Mouse (Mus musculus): ENCODE measurements around the gene Sec14l1. TPM values are rescaled to one million over a fixed set of nuclear protein-coding genes. Genes with fewer than 3 reads are reported as not detected.

Sec14l1 gene
- total and polyA plus RNA-seq, 3 experiments, result 42.0 to 55.9 TPM; not detected in 1

- Histone ChIP-seq H3K27me3 (ENCODE audit: control insufficient read depth in 1 of 2, insufficient read depth in 2 of 2, low read length in 2 of 2) (peaks cover 0 to 5% of the 10 kb centered on the region in 2 experiments; a peak in 1 of 4 replicates), H3K9me3 (replicated peaks; ENCODE audit: insufficient read depth, low read length) (no peaks in the 10 kb centered on the region), H3K36me3 (ENCODE audit: control insufficient read depth in 1 of 2, insufficient read depth in 2 of 2, low read length in 2 of 2) (peaks cover 0 to 9% of the 10 kb centered on the region in 2 experiments; a peak in 2 of 4 replicates)
Observed at GRCm38 (mm10) chr11:117098784-117099183, 16.2 kb upstream of the Sec14l1 start.

DNA sequence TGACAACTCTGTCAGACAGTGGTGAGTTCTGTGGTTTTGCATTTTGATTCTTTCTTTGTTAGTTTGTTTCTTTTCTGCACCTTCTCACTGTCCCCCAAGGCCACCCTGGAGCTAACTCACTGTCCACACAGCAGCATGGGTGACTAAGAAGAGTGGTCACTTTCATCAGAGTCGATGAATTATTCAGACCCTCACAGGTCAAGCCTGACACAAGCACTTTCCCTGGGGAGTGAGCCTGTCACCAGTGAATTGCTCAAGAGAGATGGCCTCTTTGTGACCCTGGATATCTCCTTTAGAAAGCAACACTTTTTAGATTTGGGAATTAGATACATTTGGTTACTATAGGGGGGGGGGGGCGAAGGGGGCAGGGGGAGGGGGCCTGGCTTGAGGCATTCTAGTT, 15.6 kb upstream of the Sec14l1 start:
- no peak overlapping the region for H3K9ac ChIP-seq (ENCODE audit: control insufficient read depth, low read depth, low read length, poor library complexity, severe bottlenecking)
- peaks cover 6 to 12% of the 10 kb centered on the region in 2 experiments for H3K4me1 ChIP-seq (ENCODE audit: control insufficient read depth in 1 of 2, insufficient read depth in 2 of 2, low read length in 2 of 2)
- H3K4me3 ChIP-seq (ENCODE audit: control insufficient read depth in 1 of 2, insufficient read depth in 1 of 2, low read depth in 2 of 2, low read length in 2 of 2), result no peak overlapping the region
- H3K27ac ChIP-seq (ENCODE audit: control insufficient read depth, low read depth, low read length), result no peak overlapping the region
- peaks cover 0 to 9% of the 10 kb centered on the region in 2 experiments; a peak in 2 of 4 replicates for H3K36me3 ChIP-seq (ENCODE audit: control insufficient read depth in 1 of 2, insufficient read depth in 2 of 2, low read length in 2 of 2)
- no peaks in the 10 kb centered on the region for H3K79me2 ChIP-seq (ENCODE audit: control insufficient read depth, insufficient read depth, low read length, poor library complexity)
- H3K9me3 ChIP-seq (replicated peaks; ENCODE audit: insufficient read depth, low read length), result no peaks in the 10 kb centered on the region
- no peak for DNase-seq (ENCODE audit: low read depth, low spot score)
- H3K27me3 ChIP-seq (ENCODE audit: control insufficient read depth in 1 of 2, insufficient read depth in 2 of 2, low read length in 2 of 2), result peaks cover 0 to 5% of the 10 kb centered on the region in 2 experiments; a peak in 1 of 4 replicates
- TF ChIP-seq ETS1 (IDR thresholded peaks at IDR 0.05; ENCODE audit: low read depth, low read length) (no peak), USF1 (IDR thresholded peaks at IDR 0.05; ENCODE audit: low read depth, low read length) (no peak), NELFE (IDR thresholded peaks at IDR 0.05; ENCODE audit: low read depth, low read length) (no peak), CHD1 (IDR thresholded peaks at IDR 0.05; ENCODE audit: low read depth, low read length) (no peak), ZNF384 (IDR thresholded peaks at IDR 0.05; ENCODE audit: low read depth, low read length) (no peak), SMC3 (IDR thresholded peaks at IDR 0.05; ENCODE audit: low read depth, low read length) (no peak), GATA1 (IDR thresholded peaks at IDR 0.05; ENCODE audit: low read depth, low read length) (no peak), GABPA (IDR thresholded peaks at IDR 0.05; ENCODE audit: low read depth, low read length) (no peak), CTCF (IDR thresholded peaks at IDR 0.05 in 2 of 3, conservative IDR thresholded peaks at IDR 0.05 in 1 of 3; ENCODE audit: control insufficient read depth in 1 of 3, insufficient read depth in 1 of 3, low read depth in 2 of 3, low read length in 3 of 3, poor library complexity in 1 of 3, severe bottlenecking in 1 of 3) (no peak), USF2 (IDR thresholded peaks at IDR 0.05; ENCODE audit: borderline replicate concordance in 1 of 2, insufficient read depth in 1 of 2, low read depth in 1 of 2, low read length in 2 of 2) (no peak)

More at GRCm38 (mm10) chr11:117098784-117099183, 16.2 kb upstream of the Sec14l1 start:
- Histone ChIP-seq H3K4me1 (ENCODE audit: control insufficient read depth in 1 of 2, insufficient read depth in 2 of 2, low read length in 2 of 2) (peaks cover 8 to 15% of the 10 kb centered on the region in 2 experiments), H3K27ac (ENCODE audit: control insufficient read depth, low read depth, low read length) (no peak overlapping the region), H3K79me2 (ENCODE audit: control insufficient read depth, insufficient read depth, low read length, poor library complexity) (no peaks in the 10 kb centered on the region), H3K4me3 (ENCODE audit: control insufficient read depth in 1 of 2, insufficient read depth in 1 of 2, low read depth in 2 of 2, low read length in 2 of 2) (no peak overlapping the region), H3K9ac (ENCODE audit: control insufficient read depth, low read depth, low read length, poor library complexity, severe bottlenecking) (no peak overlapping the region)
- DNase-seq (ENCODE audit: low read depth, low spot score), result no peak
- TF ChIP-seq KAT2A (conservative IDR thresholded peaks at IDR 0.05; ENCODE audit: low read depth, low read length) (no peak), MAX (IDR thresholded peaks at IDR 0.05; ENCODE audit: low read length) (no peak), BHLHE40 (IDR thresholded peaks at IDR 0.05; ENCODE audit: borderline replicate concordance, low read depth, low read length) (no peak), MYC (IDR thresholded peaks at IDR 0.05; ENCODE audit: low read depth, low read length) (no peak), POLR2AphosphoS5 (IDR thresholded peaks at IDR 0.05; ENCODE audit: borderline replicate concordance, low read depth, low read length) (no peak), POLR2AphosphoS2 (IDR thresholded peaks at IDR 0.05; ENCODE audit: low read length) (no peak), JUND (IDR thresholded peaks at IDR 0.05; ENCODE audit: low read depth, low read length) (no peak), HCFC1 (IDR thresholded peaks at IDR 0.05; ENCODE audit: low read depth, low read length) (no peak), ZMIZ1 (IDR thresholded peaks at IDR 0.05; ENCODE audit: low read depth, low read length) (no peak), GABPA (IDR thresholded peaks at IDR 0.05; ENCODE audit: low read depth, low read length) (no peak), TBP (IDR thresholded peaks at IDR 0.05; ENCODE audit: low read depth, low read length) (no peak), ZKSCAN1 (IDR thresholded peaks at IDR 0.05; ENCODE audit: low read depth, low read length) (no peak), TCF12 (IDR thresholded peaks at IDR 0.05; ENCODE audit: low read depth, low read length) (no peak), ZNF384 (IDR thresholded peaks at IDR 0.05; ENCODE audit: low read depth, low read length) (no peak), USF2 (IDR thresholded peaks at IDR 0.05; ENCODE audit: borderline replicate concordance in 1 of 2, insufficient read depth in 1 of 2, low read depth in 1 of 2, low read length in 2 of 2) (no peak), UBTF (IDR thresholded peaks at IDR 0.05; ENCODE audit: borderline replicate concordance, insufficient read depth, low read depth, low read length) (no peak)

All from MEL (cell line).